Mouse (Mus musculus): ENCODE results near the gene Rfc4. TPM values are rescaled to one million over a fixed set of nuclear protein-coding genes. Genes with fewer than 3 reads are reported as not detected.

The Rfc4 gene
- polyA plus RNA-seq, 3 experiments from 2014 or later, result 34.3 to 110 (median 50.4) TPM

- ATAC-seq, result no peak
Measured at GRCm38 (mm10) chr16:23132336-23132735, 4.8 kb upstream of the Rfc4 start.

DNA sequence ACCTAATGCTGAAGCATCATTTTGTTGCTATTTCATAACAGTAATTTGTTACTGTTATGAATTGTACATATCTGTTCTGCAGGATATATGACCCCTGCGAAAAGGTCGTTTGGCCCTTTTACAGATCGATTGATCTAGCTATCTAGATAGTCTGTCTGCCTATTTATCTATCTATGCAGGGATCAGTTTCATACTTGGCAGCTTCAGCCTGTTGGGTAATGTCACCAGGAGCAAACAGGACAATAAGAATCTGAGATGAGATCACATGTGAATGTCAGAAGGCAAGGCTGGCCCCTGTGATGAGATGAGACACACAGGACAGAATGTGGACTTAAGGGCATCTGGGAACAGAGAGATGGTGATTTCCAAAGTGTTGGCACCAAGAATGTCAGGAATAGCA lies 2.8 kb upstream of the Rfc4 start:
- ATAC-seq, result no peak

GRCm38 (mm10) chr16:23127311-23127672 lies 245 bp downstream of the Rfc4 start:
- no peak for ATAC-seq

DNA sequence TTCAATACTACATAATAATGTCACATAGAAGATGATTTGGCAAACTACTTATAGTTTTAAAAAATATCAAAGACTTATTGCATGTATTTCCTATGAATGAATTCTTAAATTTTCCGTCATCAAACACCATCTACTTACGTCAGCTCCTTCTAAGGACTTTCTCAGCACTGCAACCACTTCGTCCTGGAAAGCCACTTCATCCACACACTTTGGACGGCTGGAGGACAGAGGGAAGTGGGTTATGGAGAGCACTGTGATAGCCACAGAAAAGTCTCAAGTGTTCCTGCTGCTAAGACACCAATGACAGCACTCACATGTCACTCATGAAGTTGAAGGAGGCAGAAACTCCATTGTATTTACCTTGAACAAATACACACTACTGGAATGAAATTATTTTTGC lies 3.1 kb downstream of the Rfc4 start:
- no peak for ATAC-seq

DNA sequence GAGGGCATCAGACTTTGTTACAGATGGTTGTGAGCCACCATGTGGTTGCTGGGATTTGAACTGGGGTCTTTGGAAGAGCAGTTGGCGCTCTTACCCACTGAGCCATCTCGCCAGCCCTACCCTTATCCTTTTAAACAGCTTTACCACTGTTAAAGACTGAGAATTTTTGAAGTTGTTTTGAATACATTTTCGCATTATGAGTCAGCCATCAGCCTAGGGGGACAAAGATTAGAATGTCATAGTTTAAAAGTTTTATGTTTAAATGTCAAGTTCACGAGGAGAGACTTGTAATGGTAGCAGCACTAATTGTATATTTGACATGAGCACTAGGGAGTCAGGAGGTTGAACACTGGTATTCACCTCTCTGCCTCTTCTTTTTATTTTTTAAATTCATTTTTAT lies 4.4 kb downstream of the Rfc4 start:
- ATAC-seq, result no peak

DNA sequence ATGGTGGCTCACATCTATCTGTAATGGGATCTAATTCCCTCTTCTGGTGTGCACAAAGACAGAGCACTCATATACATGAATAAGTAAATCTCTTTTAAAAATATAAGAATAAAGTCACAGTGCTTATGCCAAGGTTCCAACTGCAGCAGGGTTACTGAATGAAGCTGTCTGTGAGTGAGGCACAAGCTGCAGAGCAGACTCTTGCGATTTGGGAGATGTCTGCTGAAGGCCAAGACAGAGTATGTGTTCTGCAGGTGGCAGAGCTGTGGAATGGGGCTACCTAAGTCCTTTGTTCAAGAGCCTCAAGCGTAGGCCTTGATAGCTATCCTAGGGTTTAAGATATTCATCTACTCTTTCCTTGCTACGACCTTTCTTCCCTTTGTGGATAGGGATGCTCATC lies 5.1 kb downstream of the Rfc4 start:
- no peak for ATAC-seq

DNA sequence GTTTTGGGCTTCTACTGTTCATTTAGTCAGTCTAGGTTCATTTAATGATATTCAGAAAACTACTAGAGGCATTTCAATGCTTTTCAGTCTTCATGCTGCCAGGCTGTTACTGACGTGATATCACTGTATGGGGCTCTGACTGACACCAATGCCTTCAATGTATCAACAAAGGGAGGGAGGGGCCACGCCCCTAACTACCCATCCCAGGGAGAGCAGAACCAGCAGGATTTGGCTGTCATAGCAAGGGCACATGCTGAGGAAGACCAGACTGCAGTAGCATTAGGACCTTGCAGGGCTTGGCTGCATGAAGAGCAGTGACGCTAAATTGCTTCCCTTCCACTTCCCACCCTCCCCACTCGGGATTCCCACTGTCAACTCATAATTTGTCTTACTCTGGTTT lies 10.4 kb downstream of the Rfc4 start:
- ATAC-seq, result no peak

GRCm38 (mm10) chr16:23115486-23115885 lies 12.1 kb downstream of the Rfc4 start:
- no peak for ATAC-seq

- no peak for ATAC-seq
Measured at GRCm38 (mm10) chr16:23114339-23115171, 13.0 kb downstream of the Rfc4 start.

DNA sequence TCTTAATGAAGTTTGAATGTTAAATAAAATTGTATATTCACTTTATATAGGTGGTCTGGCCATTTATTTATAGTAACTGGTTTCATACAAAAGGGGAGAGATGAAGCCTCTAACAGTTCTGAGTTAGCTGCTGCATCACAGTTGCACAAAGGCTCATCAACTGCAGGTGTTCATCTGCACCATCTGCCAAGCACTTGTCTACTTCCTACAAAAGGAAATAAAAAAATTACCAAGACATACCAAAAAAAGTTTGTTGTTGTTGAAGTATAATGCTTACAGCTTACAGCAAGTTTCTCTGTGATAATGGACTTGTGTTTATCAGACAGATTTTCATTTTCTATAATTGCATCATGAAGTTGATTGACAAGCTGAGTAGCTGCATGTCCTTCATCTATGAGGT lies 13.6 kb downstream of the Rfc4 start:
- no peak for ATAC-seq

GRCm38 (mm10) chr16:23112861-23113435 lies 14.6 kb downstream of the Rfc4 start:
- no peak for ATAC-seq

GRCm38 (mm10) chr16:23112348-23112747 lies 15.2 kb downstream of the Rfc4 start:
- no peak for ATAC-seq

- no peak for ATAC-seq
Measured at GRCm38 (mm10) chr16:23109350-23110280, 17.9 kb downstream of the Rfc4 start.

GRCm38 (mm10) chr16:23108943-23109342 lies 18.6 kb downstream of the Rfc4 start:
- no peak for ATAC-seq

GRCm38 (mm10) chr16:23107946-23108759 lies 19.4 kb downstream of the Rfc4 start:
- peak; percentile 61 for ATAC-seq

GRCm38 (mm10) chr16:23107231-23107942 lies 20.1 kb downstream of the Rfc4 start, which contains the start of gene Eif4a2:
Eif4a2 (plus strand) TSS chr16:23107444.
- ATAC-seq, result peak; percentile 62

- ATAC-seq, result no peak
Measured at GRCm38 (mm10) chr16:23106121-23106520, 21.4 kb downstream of the Rfc4 start.

DNA sequence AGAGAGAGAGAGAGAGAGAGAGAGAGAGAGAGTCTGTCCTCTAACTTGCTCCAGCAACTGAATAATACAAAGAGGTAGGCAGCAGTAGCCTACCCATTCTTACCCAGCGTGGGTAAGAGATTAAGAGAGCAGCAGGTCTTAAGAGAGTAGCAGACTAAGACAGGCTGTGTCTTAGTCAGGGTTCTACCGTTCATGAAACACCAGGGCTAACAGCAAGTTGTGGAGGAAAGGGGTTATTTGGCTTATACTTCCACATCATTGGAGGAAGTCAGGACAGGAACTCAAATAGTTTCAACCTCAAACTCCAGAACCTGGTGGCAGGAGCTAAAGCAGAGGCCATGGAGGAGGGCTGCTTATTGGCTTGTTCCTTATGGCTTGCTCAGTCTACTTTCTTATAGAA lies 23.7 kb downstream of the Rfc4 start:
- no peak for ATAC-seq

DNA sequence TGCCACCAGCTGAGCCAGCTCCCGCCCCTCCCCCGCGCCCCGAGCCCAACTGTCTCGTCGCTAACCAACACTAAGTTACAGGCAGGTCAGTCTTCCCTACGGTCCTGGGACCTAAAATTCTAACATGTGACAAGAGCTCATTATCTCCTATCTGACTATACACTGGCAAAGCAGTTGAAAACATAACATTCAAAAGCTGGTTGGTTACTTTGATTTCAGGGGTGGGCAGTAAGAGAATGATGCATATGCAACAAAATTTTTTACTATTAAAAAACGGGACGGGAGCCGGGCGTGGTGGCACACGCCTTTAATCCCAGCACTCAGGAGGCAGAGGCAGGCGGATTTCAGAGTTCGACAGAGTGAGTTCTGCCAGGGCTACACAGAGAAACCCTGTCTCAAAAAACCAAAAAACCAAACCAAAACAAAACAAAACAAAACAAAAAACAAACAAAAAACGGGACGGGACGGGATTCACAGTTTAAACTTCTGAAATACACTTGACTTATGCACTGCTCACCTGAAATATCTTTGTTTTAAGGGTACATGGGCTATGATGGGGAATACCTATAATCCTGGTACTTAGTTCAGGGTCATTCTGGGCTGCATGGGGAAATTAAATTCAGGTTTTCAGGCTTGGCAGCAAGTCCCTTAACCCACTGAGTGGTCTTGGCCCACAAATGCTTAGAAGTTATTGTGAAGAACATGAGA lies 24.3 kb downstream of the Rfc4 start:
- no peak for ATAC-seq

DNA sequence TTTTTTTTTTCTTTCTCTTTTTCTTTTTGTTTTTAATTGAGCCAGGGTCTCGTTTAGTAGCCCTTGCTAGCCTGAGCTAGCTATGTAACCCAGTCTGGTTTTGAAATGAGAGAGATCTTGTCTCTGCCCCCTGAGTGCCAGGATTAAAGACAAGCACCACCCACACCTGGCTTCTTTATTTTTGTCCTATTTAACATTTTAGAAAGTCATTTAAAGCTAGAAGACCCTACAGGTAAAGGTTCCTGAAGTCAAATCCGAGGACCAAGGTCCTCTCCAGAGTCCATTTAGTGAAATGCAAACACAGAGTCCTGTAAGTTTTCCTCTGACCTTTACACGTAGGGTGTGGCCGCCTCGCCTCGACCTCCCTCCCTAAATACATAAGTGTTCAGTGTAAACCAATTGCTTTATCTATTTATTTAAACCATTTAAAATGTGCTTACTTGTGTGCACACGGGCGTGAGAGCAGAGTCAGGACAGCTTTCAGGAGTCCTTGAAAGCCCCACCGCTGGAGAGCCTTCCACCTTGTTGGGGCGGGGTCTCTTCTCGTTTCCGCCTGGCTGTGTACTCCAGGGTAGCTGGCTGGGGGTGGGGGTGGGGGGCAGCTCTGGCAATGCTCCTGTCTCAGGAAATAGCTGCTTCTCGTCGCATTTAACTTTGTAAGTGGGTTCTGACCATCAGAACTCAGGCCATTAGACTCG lies 25.0 kb downstream of the Rfc4 start:
- ATAC-seq, result peak; percentile 55
